In genomic region chr8:121599842-121600241, GRCm38 (mm10) we compare ENCODE assay signal across 50 mouse cellular contexts. TPM values are rescaled to one million over a fixed set of nuclear protein-coding genes. Genes with fewer than 3 reads are reported as not detected.
"Had no signal": no experiment of that assay in that cellular context is flagged by ENCODE, and none has a peak within 500 bp of the region (broad histone marks: within the 10 kb centered on the region; RNA-seq: fewer than 3 reads in every experiment).

No protein-coding gene starts in this region.

- H3K27me3 ChIP-seq: heart, embryonic 12.5 days; heart, embryonic 13.5 days; heart, embryonic 15.5 days; hindbrain, embryonic 12.5 days; hindbrain, embryonic 13.5 days; hindbrain, embryonic 15.5 days; intestine, embryonic 15.5 days; kidney, embryonic 15.5 days had no signal

- H3K4me2 ChIP-seq: heart, embryonic 11.5 days; heart, embryonic 12.5 days; heart, embryonic 13.5 days; heart, embryonic 15.5 days; hindbrain, embryonic 12.5 days; hindbrain, embryonic 13.5 days; hindbrain, embryonic 14.5 days; hindbrain, embryonic 15.5 days; intestine, embryonic 15.5 days; kidney, embryonic 15.5 days had no signal

- DNase-seq: heart, postnatal 10 days; heart, postnatal 14 days; heart, postnatal 4 days; kidney, adult 11 months; kidney, adult 18-20 months; kidney, adult 2 months; kidney, adult 8-10 months; kidney, adult 9 months; kidney, postnatal 10 days; kidney, postnatal 14 days; kidney, postnatal 25 days; kidney, postnatal 36 days; kidney, postnatal 4 days; layer of hippocampus, adult 9-11 months; layer of hippocampus, postnatal 36 days had no signal

- H3K4me3 ChIP-seq: heart, embryonic 10.5 days; heart, embryonic 12.5 days; heart, embryonic 13.5 days; heart, embryonic 15.5 days; hindbrain, embryonic 10.5 days; hindbrain, embryonic 12.5 days; hindbrain, embryonic 13.5 days; hindbrain, embryonic 15.5 days; intestine, embryonic 15.5 days; kidney, embryonic 15.5 days; layer of hippocampus, adult 2 months; left cerebral cortex, adult 2 months had no signal

RNA-seq across cellular contexts. Expression of gene 1700018B08Rik, which starts 55.7 kb away (rescaled TPM):
- total RNA-seq: heart, postnatal 10 days; heart, postnatal 14 days; heart, postnatal 25 days; heart, postnatal 4 days; hematopoietic stem cell, adult 5-6 weeks; layer of hippocampus, adult 2 months; layer of hippocampus, adult 8-10 months; layer of hippocampus, postnatal 10 days; layer of hippocampus, postnatal 14 days; layer of hippocampus, postnatal 25 days; layer of hippocampus, postnatal 36 days; left cerebral cortex, adult 18-20 months; left cerebral cortex, adult 2 months had no signal
- polyA plus RNA-seq: heart, embryonic 10.5 days; heart, embryonic 12.5 days; heart, embryonic 13.5 days; heart, embryonic 14.5 days; heart, embryonic 15.5 days; heart, embryonic 16.5 days; heart, postnatal 0 days; hindbrain, embryonic 10.5 days; hindbrain, embryonic 11.5 days; hindbrain, embryonic 12.5 days; hindbrain, embryonic 13.5 days; hindbrain, embryonic 14.5 days; hindbrain, embryonic 15.5 days; hindbrain, embryonic 16.5 days; hindbrain, postnatal 0 days; inflammation-experienced regulatory T-cells, adult 6 months; intestine, embryonic 14.5 days; intestine, embryonic 15.5 days; intestine, embryonic 16.5 days; intestine, postnatal 0 days; kidney, adult 2 months; kidney, embryonic 14.5 days; kidney, embryonic 15.5 days; kidney, embryonic 16.5 days; kidney, postnatal 0 days; large intestine, adult 2 months had no signal
